Mouse (Mus musculus) ZHBTc4 (cell line): ENCODE results near the gene Nprl3.

Experiments used
- DNase-seq: peaks from one replicate; pipeline ENCODE4 v3.0.0-alpha.2; 2011; ENCODE audit warnings: low read depth, low spot score

The Nprl3 gene

DNA sequence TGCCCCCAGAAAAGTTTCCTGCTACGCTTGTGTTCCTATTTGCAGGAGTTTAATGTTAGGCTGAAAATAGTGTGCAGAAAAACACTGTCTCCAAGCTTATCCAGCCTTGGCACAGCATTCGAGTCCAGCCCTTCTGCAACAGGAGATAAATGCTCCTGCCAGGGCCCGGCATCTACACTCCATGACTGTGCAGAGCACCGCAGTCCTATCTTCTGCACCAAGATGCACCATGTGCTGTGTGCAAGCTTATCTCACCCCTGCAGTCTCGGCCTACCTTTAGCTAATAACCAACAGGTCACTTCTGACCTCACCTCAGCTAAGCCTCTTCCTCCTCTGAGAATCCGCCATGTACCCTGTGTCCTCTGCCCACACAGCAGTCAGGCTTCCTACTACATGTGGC, 21.9 kb downstream of the Nprl3 start:
- DNase-seq, result no peak

DNA sequence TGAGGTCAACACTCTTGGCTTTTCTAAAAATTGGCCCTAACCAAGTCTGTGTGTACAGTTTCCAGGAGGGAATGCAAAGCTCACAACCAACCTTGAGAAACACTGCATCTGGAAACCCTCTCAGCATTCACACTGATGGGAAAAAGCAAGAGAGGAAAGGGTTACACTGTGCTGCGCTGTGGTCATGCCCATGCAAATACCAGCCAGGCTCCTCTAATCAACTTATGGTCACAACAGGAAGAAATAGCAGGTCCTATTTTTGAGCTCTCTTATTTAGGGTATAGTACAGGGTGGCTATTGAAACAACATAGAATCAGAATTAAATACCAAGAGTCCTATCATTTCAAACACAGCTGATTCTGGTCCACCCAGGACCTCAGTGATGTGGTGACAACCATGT, 22.9 kb downstream of the Nprl3 start:
- no peak for DNase-seq

DNA sequence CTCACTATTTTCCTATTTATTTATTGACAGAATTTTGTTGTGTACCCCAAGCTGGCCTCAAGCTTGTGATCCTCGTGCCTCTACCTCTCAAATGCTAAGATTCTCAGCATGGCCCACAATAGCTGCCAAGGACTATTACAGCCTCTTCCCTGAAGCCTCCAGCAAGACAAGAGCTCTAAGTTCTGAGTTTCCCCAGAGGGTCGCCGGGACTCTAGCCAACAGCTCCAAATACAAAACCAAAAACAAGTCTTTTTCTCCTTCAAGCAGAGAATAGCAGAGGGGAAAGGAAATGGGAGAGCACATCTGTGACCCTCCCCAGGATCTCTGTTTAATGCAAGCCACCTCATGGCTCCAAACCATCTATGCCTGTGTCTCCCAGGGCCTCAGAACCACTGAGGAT, 23.4 kb downstream of the Nprl3 start:
- no peak for DNase-seq

DNA sequence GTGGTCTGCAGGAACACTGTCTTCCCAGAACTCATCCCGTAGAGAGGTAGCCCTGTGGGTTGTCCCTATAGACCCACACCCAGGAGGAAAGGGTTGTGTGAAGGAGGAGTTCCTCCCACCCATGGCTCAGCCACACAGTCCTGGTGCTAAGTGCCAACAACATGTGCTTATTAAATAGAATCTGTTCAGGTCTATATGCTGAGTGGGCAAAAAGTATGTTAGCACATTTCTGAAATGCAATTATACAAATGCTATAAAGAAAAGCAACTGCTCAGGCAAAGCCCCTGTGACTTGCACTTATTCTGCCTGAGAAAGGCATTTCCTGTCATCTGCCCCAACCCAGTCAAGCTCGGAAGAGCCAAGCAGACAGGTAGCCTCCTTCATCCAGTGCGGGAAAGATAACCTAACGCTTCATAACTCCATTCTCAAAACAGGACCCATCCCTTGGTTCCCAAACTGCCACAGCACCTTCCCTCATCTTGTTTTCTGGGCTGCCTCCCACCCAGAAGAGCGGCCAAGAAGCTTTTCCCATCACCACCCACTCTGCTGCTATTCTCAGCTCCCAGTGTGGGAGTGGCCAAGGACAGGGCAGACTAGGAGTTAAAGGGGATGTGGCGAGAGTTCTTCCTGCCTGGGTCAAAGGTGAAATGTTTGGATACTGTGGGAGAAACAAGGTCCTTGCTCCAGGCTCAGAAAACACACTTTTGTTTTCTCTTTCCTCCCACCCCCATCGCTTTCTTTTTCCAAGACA, 24.1 kb downstream of the Nprl3 start:
- peak; percentile 63 for DNase-seq

DNA sequence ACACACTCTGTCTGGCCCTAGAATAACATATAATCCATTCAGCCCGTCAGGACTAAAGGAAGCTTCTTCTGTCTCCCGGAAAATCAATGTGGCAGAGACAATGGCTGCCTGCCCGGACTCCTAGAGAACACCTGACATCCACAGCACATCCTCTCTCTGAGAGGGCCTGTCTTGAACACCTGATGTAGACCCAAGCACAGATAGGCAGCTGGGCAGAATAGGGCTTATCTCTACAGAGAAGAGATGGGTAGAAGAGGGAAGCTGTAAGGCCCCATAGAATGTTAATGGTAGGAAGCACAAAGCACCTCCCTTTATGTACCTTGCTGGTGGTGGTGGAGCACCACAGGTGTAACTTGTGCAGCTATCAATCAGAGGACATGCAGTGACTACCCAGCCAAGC, 25.3 kb downstream of the Nprl3 start:
- DNase-seq, result no peak

DNA sequence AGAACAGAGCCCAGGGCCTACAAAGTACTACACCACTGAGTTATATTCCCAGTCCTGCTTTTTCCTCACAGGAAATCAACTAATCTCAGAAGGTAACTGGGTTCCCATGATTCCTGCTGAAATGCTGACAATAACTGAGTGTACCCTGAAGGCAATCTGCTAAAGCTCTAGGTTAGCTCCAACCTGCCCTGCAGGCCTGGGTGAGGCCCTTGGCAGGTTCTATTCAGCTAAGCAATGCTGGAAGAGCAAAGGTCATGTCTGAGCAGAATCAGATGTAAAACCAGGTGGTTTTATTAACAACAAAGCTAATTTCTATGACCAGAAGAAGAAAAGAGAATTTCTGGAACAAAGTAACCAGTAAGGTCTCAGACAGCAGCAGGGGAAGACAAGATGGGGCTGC, 26.1 kb downstream of the Nprl3 start:
- DNase-seq, result no peak

DNA sequence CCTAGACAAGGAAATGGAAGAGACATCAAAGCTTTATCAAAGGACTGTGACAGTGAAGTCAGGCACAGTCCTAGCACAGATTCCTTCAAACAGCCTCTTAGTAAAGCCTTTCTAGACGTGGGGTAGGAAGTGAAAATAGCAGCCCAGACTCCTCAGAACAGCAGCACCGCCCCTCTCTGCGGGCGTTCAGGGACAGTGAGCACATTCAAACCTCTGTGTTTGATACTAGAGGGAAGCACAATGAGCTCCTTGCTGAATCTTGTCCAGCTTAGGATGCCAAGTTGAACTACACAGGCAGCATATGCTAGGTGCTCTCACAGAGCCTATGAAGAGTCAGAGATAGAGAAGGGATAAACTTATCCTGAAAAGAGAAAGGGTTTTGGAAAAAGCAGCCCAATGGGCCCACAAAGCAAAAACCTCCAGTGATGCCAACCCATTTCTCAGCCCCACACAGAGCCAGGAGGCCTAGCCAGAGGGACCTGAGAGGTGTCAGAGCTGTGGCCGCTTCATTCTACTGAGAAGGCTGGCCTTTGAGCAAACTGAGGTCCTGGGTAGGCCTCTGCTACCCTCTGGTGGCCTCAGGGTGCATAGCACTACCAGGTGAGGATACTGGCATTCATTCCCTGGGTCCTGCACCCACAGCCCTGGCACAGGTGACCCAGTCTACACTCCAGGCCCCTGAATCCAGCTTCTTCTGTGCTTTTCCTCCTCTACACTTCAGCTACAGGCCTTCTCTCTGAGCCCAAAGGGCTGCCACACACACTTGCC, 29.2 kb downstream of the Nprl3 start:
- DNase-seq, result peak; percentile 72

DNA sequence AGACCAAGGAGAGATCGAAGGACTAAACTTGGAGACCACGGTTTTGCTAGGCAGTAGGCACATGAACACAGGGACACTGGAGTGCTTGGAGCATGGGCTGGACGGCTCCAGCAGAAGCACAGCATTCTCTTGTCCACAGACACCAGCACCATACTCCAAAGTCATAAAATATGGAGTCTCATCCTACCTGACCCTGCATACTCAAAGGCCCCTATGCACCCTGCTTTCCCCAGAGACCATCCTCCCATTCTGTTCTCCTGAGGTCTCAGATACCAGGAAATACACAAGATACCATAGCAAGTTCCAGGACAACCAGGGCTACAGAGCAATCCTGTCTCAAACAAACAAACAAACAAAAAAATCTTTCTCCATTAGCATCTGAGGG, 30.1 kb downstream of the Nprl3 start:
- DNase-seq, result no peak

DNA sequence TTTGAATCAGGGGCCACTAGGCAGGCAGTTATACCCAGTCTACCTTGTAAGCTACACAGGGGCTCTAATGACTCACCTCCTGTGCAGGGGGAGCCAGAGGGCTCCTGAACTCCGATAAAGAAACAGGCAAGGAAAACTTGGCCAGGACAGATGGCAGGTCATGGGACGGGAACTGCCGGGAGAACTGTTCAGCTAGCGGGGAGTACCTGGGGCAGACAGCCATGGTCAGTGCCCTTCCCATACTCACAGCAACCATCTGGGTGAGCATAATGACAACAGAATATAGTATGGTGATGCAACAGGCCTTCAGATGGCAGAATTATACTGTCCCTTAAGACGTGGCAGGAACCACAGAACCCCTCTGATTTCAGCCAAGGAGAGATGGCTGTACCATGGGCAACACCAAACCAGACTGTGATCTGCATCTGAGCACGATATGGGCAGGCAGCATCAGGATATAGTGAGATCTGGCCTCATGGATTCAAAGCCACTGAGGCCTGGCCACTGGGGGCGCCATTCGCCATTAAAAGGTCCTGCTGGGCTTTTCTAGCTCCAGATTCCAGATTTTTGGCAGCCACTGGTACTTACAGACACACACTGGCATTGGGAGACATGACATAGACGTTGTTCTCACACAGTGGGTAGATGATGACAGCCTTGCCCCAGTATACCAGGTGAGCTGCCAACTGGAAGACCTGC, 30.6 kb downstream of the Nprl3 start:
- DNase-seq, result peak; percentile 67

DNA sequence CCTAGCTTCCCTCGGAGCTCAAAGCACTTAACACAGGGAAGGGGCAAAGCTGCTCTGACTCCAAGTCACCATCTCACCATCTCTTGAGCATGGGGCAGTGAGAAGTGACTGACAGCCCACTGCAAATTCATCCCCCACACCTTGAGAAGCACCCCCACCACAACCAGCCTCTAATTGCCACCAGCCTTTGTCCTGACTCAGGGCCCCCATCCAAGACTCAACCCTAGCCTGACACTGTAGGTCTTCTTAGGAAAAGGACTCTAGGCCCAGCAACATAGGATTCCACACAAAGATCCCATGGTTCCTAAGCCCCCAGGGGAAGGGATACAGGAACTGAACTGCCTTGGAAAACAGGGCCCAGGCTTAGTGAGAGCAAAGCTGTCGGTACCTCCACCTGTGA, 31.4 kb downstream of the Nprl3 start:
- DNase-seq, result no peak

DNA sequence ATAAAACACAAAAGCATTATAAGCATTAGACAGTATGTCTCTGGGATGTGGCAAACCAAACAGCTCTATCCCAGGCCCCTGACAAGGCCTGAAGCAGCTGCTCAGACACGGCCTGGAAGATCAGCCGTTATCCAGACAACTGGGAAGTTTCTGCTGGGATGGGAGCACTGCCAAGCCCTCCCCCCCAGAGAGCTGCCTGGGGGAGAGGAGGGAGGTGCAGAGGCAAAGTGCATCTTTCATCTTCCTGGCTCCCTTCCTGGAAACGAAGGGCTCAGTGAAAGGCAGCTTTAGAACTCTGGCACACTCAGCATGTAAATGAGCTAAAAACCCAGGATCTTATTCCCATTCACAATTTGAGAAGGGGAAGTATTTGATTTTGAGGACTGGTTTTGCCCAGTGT, 31.9 kb downstream of the Nprl3 start:
- DNase-seq, result no peak

DNA sequence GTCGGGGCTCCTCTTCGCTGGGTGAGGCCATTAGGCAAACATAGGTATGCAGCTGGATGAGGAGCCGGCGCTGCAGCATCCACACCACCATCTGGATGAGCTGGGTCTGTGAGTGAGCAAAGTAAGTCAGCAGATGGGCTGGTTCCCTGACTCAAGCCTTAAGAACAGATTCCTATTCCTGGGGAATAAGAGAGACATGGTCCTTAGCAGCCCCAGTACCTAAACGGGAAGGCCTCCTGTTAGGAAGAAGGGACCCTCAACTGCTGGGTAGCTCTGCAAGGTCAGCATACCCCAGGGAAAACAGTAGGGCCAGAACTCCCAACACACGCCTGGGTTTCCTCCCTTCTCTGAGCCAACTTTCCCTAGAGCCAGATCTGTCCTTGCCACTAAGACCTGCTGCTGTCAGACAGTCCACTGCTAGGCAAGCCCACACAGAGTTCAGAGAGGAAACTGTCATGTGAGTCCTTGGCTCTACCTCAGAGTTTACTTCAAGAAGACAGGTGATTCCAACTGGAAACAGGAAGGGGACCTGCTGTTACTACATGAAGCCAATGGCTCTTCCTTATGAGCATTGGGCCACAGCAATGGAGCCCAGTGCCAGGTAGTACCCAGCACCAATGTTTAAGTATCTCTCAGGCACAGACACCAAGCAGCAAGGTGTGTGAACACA, 32.6 kb downstream of the Nprl3 start:
- DNase-seq, result no peak

DNA sequence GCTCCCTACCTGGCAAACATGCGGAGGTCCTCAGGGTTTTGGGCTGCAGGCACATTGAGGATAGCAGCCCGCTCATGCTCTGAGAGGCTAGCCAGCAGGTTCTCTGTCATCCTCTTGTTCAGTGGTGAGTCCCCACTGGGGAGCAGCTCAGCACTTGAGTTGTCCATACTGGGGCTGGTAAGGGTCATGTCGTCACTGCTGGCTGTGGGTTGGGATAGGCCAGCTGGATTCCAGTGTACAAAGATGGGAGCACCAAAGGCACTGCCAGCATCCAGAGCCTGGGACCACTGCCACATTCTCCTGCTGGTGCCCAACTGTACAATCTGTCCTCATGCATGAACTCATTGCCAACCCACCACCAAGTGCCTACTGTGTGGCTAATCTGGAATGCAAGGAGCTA, 33.6 kb downstream of the Nprl3 start:
- DNase-seq, result no peak

DNA sequence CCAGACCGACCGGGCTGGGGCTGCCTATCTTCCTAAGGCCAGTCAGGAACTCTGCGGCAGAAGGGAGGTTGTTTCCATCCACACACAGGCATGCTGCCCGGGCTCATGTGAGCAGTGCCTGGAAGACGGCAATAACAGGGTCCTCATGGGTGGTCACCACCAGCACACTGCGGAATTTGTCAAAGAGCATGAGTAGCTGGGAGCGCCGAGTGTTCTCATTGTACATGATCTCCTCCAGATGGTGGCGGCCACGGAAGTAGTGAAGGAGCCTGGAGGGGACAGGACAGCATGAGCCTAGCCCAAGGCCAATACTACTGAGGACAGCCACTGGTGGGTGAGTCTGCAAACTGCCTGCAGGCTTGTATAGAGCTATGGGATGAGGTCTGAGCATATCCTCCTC, 34.7 kb downstream of the Nprl3 start:
- DNase-seq, result no peak

DNA sequence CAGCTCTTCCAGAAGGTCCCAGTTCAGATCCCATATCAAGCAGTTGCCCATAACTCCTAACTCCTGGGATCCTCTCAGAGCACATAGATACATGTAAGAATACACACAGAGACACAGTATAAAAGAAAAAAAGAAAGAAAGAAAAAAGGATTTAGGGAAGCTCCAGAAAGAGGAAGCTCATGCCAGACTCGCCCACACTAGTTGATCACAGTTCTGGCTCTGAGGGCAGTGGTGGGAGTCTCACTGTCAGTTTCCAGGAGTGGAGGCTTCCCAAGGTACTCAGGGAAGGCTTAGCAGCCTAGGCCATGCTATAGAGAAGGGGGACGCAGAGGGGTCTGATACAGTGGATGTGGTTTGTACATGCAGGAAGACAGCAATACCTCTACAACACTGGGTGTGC, 36.4 kb downstream of the Nprl3 start:
- DNase-seq, result no peak

DNA sequence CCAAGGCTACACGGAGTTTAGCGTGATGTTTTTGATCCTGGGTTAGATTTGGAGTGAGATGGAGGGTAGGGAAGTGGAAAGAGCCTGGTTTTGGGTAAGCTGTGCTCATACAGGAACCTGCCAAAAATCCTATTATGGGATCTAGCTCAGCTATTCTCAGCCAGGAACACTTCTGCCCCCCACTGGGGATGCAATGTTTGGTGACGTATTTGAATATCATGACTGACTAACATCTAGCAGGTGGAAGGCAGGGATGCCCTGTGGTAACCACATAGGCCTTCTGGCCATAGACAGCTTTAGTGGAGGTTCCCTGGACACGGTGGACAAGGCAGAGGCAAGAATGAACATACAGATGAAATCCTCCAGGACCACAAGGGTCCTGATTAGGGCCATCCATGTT, 37.3 kb downstream of the Nprl3 start:
- DNase-seq, result no peak

DNA sequence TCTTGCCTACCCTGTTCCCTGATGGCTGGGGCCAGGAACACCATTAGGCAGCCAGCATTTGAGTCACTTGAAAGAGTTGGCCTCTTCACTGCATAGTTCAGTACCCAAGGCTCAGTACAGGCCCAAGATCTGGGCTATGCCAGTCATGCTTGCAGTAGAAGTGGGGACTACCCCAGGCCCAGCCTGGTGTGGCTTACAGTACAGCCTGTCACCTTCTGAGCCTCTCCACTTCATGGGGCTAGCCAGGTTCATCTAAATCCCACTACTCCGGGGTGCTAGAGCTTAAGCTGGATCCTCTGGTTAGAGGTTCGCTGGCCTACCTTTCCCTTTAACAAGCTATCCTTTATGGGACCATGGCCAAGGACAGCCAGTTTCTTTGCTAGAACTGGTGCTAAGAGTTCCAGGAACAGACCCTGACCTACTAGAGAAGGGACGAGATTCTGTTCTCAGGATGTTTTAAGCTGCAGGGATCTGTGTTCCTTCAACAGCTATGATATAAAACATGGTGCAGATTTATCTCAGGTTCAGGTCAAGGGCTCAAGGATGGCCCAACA, 39.1 kb downstream of the Nprl3 start:
- DNase-seq, result no peak

DNA sequence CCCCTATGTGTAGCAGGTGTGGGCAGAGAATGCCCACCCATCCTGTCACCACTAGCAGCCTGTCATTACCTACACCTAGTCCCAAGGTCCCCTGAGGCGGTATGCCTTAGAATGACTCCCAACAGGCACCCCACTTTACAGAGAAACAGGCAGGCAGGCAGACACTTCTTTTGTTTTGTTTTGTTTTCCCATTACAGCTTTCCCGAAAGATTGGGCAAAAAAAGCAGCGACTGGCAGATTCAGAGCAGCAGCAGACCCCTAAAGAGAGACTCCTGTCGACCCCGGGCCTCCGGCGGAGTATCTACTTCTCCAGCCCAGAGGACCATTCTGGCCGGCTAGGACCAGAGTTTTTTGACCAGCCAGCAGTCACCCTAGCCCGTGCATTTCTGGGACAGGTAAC, 40.0 kb downstream of the Nprl3 start:
- no peak for DNase-seq

DNA sequence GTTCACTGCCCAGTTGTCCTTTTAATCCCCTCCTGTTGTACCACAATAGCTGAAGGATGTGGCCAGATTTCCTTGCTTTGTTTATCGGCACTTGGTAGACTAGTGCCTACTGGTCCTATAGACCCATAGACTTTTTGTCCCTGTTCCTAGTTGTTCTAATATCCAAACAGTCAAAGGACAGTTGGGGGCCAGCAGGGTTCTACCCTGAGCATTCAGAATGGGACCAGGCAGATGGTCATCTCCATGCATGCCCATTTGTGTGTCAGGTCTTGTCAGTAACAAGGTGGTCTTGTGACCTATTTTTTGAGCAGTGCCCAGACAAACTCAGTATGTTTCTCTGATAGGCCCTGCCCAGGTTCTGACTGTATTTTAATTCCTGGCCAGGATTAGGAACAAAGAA, 40.5 kb downstream of the Nprl3 start:
- DNase-seq, result no peak

DNA sequence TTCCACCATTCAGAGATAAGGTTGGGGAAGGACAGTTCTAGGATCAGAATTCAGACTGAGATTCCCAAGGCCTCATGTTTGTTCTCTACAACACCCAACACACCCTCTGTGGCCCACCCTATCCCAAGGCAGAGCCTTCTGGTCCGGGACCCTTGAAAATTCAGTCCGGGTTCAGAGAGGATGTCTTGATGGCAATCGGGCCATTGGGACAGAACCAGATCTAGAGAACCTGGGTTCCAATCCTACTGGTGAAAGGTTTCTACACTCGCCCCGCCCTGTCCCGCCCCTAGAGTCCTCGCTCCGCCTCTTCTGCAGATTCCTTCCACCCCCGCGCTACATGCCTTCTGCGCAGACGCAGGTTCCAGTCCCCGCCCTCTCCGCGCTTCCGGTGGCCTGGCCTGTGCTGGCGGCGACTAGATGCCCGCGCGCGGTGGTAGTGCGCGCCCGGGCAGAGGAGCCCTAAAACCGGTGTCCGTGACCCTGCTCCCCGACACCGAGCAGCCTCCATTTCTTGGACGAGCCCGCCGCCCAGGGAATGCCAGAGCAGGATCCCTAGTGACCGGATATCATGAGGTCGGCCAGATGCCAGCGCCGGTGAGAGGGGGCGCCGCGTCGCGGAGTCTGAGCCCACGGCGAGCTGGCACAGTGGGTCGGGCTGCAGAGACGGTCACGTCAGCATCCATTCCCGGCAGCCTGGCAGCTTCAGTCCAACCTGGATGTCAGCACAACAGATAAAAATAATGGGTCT, 41.2 kb downstream of the Nprl3 start, which contains the start of gene Mpg:
Gene Mpg, plus strand, starts transcription at position 382 of the 748 bp plus-strand sequence.
- peak; percentile 95 for DNase-seq
